8 mouse cellular contexts compared by ENCODE assay signal in genomic region chr13:75840752-75841285, GRCm38 (mm10). TPM values are rescaled to one million over a fixed set of nuclear protein-coding genes. Genes with fewer than 3 reads are reported as not detected.
DNase-seq lines count a peak whose midpoint lies in the region; ATAC-seq lines count a peak whose summit lies in the region.

No protein-coding gene starts in this region.

- peaks cover 57% of the 10 kb centered on the region for H3K4me1 ChIP-seq in hindbrain, embryonic 10.5 days (replicated peaks)
- H3K4me1 ChIP-seq in liver, embryonic 15.5 days (replicated peaks): peaks cover 62% of the 10 kb centered on the region

- peak overlapping the region; percentile 85 for H3K27ac ChIP-seq in hindbrain, embryonic 10.5 days
- H3K27ac ChIP-seq in liver, embryonic 15.5 days (replicated peaks): peak overlapping the region; percentile 77; the same call in 1 of the 2 replicates

- peak overlapping the region; percentile 75 for H3K4me2 ChIP-seq in liver, embryonic 15.5 days

- H3K27me3 ChIP-seq in hindbrain, embryonic 10.5 days (ENCODE audit: insufficient read depth, poor library complexity, severe bottlenecking): no peaks in the 10 kb centered on the region
- H3K27me3 ChIP-seq in liver, embryonic 15.5 days: no peaks in the 10 kb centered on the region

- no peaks in the 10 kb centered on the region for H3K36me3 ChIP-seq in hindbrain, embryonic 10.5 days
- no peaks in the 10 kb centered on the region for H3K36me3 ChIP-seq in liver, embryonic 15.5 days (replicated peaks)

- 51% methylated on average over 6 of the region's 6 CpGs for WGBS in hindbrain, embryonic 10.5 days
- 55% methylated on average over 6 of the region's 6 CpGs for WGBS in liver, embryonic 15.5 days (ENCODE audit: insufficient replicate concordance)

- H3K9me3 ChIP-seq in hindbrain, embryonic 10.5 days: no peaks in the 10 kb centered on the region
- no peaks in the 10 kb centered on the region for H3K9me3 ChIP-seq in liver, embryonic 15.5 days (replicated peaks)

- H3K9ac ChIP-seq in liver, embryonic 15.5 days: peak overlapping the region; percentile 61; the same call in 1 of the 2 replicates

- DNase-seq in cerebellum, adult 9-10 months: peak; percentile 19
- no peak for DNase-seq in cerebellum, adult 11 months
- peak; percentile 10 for DNase-seq in retina, postnatal 1 day
- DNase-seq in retina, embryonic 14.5 days (ENCODE audit: low spot score): no peak
- no peak for DNase-seq in hindbrain, embryonic 10.5 days (ENCODE audit: low spot score)
- no peak for DNase-seq in Muller cell, postnatal 12 days (ENCODE audit: inconsistent ontology term)

- peak overlapping the region; percentile 62 for H3K4me3 ChIP-seq in hindbrain, embryonic 10.5 days
- H3K4me3 ChIP-seq in liver, embryonic 15.5 days (replicated peaks): peak overlapping the region; percentile 63

- ATAC-seq in liver, embryonic 15.5 days (ENCODE audit: insufficient read depth): no peak
- ATAC-seq in inflammation-experienced regulatory T-cells, adult 6 months: no peak

RNA-seq across cellular contexts. Expression of gene Glrx, which starts 1.2 kb away (rescaled TPM):
- 38.4 and 39.9 TPM in 2 replicates for polyA plus RNA-seq in hindbrain, embryonic 10.5 days (2016; fragmentation: Nextera tagmentation; extraction: Ambion mirVana)
- polyA plus RNA-seq in liver, embryonic 15.5 days (2015; fragmentation: Nextera tagmentation; extraction: Ambion mirVana): 45.5 and 47.3 TPM in 2 replicates
- 100 to 1,000 TPM; 230 to 500 (median 245) TPM for polyA plus RNA-seq in inflammation-experienced regulatory T-cells, adult 6 months (2017; shearing (Covaris generic))

Comparison
In these comparisons a context has a peak if more than half of its experiments do, and no peak if none do; other contexts are left out.
1. DNase-seq: peak in cerebellum, adult 9-10 months (single experiment) and retina, postnatal 1 day (single experiment); none in cerebellum, adult 11 months (single experiment), retina, embryonic 14.5 days (single experiment), hindbrain, embryonic 10.5 days (single experiment) and Muller cell, postnatal 12 days (single experiment).